Mouse (Mus musculus) brain, embryonic 18.5 days (tissue): ENCODE measurements around the gene Pkmyt1.

Experiments used
- DNase-seq: peaks from one replicate; pipeline ENCODE4 v3.0.0-alpha.2; 2012; ENCODE audit warnings: low read depth, low spot score

The Pkmyt1 gene

GRCm38 (mm10) chr17:23721886-23722285 lies 4.2 kb upstream of the Pkmyt1 start:
- no peak for DNase-seq

GRCm38 (mm10) chr17:23722376-23723125 lies 3.6 kb upstream of the Pkmyt1 start, which contains the start of gene 1520401A03Rik:
TSS of gene 1520401A03Rik (minus strand) at chr17:23722783.
- DNase-seq = no peak

DNA sequence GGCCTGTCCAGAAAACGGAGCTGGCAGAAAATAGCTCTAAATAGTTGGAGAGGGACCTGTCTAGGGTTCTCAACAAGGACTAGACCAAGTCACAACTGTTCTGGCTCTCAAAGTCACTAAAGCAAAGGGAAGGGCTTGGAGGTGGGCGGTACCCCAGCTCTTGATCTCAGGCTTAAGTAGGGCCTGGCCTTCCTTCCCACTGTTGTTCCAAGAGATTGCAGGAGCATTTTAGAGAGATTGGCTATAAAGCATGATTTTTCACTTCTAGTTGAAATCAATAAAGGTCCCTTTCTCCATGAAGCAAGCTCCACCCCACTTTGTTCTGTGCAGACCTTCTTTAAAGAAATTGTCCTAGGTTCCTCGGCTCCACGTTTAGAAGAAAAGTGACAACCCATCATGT lies 659 bp upstream of the Pkmyt1 start:
- no peak for DNase-seq

GRCm38 (mm10) chr17:23726758-23727142 lies 614 bp downstream of the Pkmyt1 start:
- DNase-seq = no peak

DNA sequence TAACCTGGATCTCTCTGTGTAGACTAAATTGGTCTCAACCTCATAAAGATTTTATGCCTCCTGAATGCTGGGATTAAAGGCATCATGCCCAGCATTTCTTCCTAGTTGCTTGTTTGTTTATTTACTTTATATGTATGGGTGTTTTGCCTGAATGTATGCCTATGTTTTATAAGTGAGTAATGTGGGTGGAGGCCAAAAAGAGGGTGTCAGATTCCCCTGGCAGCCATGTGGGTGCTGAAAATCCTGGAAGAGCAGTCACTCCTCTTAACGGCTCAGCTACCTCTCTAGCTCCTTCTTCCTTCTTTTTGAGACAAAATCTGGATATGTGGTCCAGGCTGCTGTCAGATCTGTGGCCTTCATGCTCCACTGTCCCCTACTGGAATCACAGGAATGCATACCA lies 4.3 kb downstream of the Pkmyt1 start:
- no peak for DNase-seq

GRCm38 (mm10) chr17:23734341-23734740 lies 8.2 kb downstream of the Pkmyt1 start:
- no peak for DNase-seq

DNA sequence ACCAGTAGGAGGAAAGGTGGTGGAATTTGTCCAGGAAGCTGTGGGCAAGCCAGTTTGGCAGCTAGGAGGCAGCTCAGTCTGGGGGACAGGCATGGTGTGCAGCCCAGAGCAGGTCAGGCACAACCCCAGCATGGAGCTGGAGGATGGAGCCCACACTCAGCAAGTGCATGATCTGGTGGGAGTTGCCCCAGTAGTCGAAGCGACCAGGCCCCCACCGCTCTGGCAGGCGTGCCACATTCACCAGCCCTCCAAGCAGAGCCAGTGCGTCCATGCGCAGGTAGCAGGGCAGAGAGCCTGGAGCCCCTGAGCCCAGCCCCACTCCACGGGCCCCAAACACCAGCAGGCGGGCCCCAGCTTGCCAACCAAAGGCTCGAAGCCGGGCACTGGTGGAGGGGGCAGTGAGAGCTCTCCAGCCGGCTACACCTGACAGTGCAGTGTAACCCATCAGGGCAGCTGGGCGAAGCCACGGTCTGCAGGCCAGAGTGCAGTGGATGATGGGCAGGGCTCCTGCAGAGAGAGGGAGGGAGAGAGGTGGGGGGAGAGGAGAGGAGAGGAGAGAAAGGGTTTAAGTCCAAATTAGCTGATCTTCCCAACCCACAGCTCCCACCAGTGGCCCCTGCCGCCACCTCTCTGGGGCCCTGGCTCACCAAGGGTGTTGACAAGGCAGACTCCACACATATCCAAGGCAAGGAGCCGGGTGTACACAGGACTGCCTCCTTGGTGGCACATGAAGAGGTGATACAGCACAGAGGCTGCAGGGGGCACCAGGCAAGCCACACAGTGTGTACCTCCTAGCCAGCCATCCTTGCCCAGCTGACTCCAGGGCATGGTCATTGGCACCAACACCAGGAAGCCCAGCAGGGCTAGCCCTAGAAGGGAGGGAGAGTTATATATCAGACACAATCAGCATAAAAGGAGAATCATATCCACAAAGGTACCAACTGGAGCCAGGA lies 11.6 kb downstream of the Pkmyt1 start:
- no peak for DNase-seq

DNA sequence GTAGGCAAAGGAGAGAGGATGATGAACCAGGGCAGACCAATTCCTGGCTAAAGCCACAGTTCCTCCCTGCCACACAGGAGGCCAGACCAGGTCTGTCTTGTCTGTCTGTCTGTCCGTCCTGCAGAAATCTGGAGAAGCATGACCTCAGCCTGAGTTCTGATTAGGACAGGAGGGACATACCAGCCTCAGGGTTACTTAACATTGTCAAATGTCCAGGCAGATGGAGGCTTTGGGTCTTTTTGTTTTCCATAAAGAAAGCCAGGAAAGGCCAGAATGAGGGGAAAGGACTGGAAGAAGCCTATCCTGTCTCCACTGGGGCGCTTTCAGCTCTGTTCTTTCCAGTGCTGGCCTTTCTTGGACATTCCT lies 12.7 kb downstream of the Pkmyt1 start:
- no peak for DNase-seq

DNA sequence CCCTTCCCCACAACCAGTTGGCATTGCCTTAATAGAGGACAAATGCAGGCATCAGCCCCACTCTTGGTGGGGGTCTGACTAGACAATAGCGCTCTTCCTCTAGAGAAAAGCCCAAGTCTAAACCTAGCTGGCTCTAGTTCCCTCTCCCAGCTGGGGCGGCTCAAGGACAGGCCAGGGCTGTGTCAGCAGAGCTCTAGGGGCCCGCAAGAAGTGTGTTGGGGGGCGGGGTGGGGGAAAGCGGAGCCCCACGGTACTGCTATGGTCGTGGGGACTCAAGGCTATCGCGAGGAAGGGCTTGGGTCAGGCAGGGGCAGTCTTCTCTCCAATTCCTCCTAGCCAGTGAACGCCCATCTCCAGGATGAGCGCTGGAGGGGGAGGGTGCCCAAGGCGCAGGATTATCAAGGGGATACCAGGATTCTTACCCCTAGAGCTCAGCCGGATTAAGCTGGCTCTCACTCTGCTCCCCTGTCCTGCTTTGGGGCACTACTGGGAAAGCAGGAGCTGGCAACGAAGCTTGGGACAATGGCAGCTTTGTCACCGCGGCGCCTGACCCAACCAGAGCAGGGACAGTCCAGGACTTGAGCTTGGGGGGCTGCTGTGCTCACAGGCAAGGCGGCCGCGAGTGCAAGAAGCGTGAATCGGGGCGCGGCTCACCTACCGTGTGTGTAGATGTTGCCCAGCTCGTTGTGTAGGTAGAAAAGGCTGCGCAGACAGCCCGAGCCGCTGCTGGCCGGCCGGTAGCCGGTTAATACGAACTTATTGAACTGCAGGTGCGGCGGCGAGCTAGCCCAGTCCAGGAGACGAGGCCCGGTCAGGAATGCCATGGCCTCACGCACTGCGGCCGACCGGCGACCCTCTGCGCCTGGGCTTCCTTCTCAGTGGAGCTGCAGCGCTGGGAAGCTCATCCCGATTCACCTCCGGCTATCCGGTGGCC lies 13.3 kb downstream of the Pkmyt1 start:
- DNase-seq = no peak

GRCm38 (mm10) chr17:23740136-23740584 lies 14.0 kb downstream of the Pkmyt1 start:
- DNase-seq = peak; percentile 77

GRCm38 (mm10) chr17:23740598-23741021 lies 14.5 kb downstream of the Pkmyt1 start, which contains the start of gene Paqr4:
TSS of gene Paqr4 (minus strand) at chr17:23740867.
- DNase-seq = no peak

DNA sequence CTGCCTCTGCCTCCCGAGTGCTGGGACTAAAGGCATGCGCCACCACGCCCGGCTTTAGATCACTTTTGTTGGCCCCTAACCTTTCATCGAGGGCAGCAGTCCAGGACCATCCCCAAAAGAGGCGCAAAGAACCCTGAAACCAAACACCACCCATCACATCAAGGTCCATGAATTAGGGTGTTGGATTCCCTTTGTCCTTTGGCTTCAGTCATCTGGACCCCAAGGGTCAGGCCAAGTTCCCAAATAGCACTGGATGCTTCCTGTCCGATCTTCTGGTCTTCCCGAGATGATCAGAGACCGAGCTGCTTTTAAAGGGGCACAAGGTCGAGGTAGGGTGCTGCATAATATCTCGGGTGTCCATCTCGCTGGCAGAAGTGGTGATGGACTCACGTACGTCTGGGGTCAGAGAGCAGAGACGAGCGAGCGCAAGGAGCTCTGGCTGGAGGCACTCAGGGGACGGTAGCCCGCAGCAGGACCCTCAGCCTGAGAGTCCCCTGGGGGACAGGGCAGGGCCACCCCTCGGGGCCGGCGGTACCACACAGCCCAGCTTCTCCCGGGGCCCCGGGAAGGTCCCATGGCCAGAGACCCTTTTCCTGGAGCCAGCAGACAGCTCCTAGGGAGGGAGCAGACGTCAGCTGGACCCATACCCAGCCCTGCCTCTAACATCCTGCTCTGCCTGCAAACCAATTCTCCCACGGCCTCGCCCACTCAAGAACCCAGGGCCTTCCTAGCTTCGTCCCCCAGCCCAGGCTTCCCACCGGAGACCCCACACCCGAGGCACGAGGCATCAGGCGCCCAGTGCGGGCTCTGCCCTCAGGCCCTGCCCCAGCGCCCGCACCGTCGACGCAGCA lies 15.4 kb downstream of the Pkmyt1 start:
- DNase-seq = no peak

DNA sequence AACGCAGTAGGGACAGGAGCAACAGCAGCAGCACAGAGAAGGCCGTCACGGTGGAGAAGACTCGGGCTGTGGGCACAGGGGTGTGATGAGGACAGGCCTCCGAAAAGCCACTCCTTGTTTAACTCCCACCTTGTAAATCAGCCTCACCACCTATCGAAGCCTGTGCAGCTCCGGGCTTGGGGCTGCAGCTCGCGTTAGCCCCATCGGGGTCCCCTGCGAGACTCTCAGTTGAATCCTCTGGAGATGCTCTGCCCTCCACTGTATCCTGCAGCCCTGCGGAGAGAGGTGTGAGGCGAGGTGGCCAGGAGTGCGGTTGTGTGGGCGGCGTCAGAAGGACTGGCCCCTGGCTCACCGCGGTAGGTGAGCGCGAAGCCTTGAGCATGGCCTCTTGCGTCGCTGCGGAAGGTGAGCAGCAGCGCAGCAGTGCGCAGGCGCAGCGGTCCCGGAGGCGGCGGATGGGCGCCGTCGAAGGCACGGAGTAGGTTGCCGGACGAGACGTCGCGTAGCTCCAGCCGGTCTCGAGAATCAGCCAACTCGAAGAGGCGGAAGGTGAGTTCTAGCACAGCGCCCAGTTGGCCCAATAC lies 16.2 kb downstream of the Pkmyt1 start:
- DNase-seq = no peak

GRCm38 (mm10) chr17:23742941-23743340 lies 16.8 kb downstream of the Pkmyt1 start:
- no peak for DNase-seq

DNA sequence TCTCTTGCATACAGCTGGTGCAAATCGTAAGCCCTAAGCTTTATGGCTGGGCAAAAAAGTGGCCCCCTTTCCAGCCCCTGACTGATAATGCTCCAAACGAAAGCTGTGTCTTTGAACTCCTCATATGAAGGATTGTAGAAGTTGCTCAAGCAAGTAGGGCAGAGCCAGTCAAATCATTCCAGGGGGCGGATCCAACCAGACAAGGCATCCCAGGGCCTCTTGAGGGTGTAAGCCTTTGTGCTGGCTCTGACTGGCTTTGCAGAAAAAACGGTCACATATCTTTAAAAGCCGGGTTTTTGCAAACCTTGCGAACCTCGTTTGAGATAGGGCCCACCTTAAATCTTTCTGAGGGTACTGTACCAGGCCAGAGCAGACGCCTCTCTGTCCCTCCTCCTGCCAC lies 17.9 kb downstream of the Pkmyt1 start:
- no peak for DNase-seq

DNA sequence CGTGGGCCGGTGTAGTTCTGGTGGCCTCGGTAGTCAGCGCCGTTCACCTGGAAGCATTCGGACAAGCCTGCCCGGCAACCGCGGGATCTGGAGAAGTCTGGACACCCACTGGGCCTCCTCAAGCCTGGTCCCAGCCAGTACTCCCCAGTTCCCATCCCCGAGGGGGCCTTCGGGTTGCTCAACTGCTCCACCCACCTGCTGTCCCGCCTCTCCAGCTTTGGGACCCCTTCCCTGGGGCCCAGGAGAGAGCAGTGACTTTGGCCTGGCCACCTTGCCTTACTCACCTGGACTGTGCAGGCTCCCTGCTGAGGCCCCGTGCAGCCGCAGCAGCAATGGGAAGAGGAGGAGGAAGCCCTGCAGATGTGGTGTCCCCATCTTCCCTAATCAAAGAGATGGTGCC lies 18.5 kb downstream of the Pkmyt1 start:
- DNase-seq = no peak

GRCm38 (mm10) chr17:23745301-23746251 lies 19.4 kb downstream of the Pkmyt1 start, which contains the start of gene Kremen2:
TSS of gene Kremen2 (minus strand) at chr17:23745833.
- DNase-seq = no peak

GRCm38 (mm10) chr17:23746311-23746710 lies 20.2 kb downstream of the Pkmyt1 start:
- no peak for DNase-seq

DNA sequence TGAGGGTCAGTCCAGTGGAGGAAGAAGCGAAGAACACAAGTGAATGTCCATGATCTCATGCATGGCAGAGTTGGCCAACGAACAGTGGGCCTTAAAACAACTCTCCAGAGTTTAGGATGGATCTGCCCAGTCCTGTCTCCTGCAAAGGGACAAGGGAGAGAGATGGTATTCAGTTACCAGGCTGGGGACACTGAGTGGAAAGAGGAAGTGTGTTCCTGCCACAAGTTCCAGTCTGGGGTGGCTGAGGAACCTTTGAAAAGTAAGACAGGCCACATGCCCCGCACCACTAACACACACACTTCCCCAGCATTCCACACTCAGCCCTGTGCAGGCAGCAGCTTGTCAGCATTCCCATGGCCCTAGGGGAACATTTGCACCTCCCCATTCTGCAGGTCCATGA lies 20.6 kb downstream of the Pkmyt1 start:
- no peak for DNase-seq
